Mouse (Mus musculus): ENCODE data around the gene Arhgap6. TPM values are rescaled to one million over a fixed set of nuclear protein-coding genes. Genes with fewer than 3 reads are reported as not detected.
A peak's percentile ranks its signal among the peaks of the same experiment; 100 is the strongest.
"Not testable (repeated sequence)": the region's sequence is repeated elsewhere in the genome, so short reads cannot be mapped to it uniquely, and the experiment has no call there.

Gene Arhgap6
- polyA plus RNA-seq, 1 experiment from 2014 or later = 1.1 TPM

DNA sequence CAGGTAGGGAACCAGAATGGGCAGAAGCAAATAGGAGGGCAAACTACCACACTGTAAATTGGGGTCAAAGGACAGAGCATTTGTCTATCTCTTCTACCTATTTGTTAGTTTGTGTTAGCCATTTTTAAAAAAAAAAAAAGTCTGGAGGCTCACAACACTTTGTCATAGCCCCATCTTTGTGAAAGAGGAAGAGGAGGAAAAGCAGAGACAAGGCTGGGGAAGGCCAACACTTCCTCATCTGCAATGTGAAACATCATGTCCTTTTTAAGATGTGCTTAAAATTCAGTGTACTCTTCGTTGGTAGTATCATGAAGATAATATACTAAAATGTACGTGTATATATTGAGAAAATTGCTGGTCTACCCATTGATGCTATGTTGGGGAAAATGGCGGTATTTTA lies 466.1 kb downstream of the Arhgap6 start:
- Histone ChIP-seq H3K27me3 (peaks cover 25% of the 10 kb centered on the region), H3K9ac (replicated peaks) (no peak overlapping the region), H3K4me1 (no peaks in the 10 kb centered on the region), H3K9me3 (no peaks in the 10 kb centered on the region), H3K36me3 (no peaks in the 10 kb centered on the region), H3K4me2 (replicated peaks) (no peak overlapping the region), H3K27ac (replicated peaks) (no peak overlapping the region), H3K4me3 (no peak overlapping the region)
- 76% methylated on average over 3 of the region's 3 CpGs for WGBS
- no peak for ATAC-seq (ENCODE audit: low FRiP score, low read depth)

DNA sequence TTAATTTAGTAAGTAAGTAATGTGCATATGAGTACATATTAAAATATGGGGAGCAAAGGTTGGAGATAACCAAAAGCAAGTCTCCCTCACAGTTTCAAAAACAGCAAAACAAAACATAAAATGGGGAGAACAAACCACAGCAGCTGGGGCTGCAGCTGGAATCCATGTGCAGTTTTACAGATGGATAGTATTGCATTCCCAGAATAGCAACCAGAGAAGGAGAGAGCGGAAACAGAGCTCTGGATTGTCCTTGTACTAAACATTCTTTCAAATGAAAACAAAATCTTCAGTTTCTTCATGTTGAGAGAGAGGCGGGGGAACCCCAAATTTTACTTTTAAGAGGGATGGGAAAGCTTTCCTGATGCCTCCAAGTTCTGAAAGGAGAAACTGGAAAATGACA lies 467.3 kb downstream of the Arhgap6 start:
- H3K9me3 ChIP-seq = no peaks in the 10 kb centered on the region
- no peaks in the 10 kb centered on the region for H3K4me1 ChIP-seq
- no peak for ATAC-seq (ENCODE audit: low FRiP score, low read depth)
- H3K9ac ChIP-seq (replicated peaks) = no peak overlapping the region
- H3K4me3 ChIP-seq = no peak overlapping the region
- H3K4me2 ChIP-seq (replicated peaks) = no peak overlapping the region
- peaks cover 22% of the 10 kb centered on the region for H3K27me3 ChIP-seq
- 73% methylated on average over 2 of the region's 2 CpGs for WGBS
- H3K27ac ChIP-seq (replicated peaks) = no peak overlapping the region
- no peaks in the 10 kb centered on the region for H3K36me3 ChIP-seq

DNA sequence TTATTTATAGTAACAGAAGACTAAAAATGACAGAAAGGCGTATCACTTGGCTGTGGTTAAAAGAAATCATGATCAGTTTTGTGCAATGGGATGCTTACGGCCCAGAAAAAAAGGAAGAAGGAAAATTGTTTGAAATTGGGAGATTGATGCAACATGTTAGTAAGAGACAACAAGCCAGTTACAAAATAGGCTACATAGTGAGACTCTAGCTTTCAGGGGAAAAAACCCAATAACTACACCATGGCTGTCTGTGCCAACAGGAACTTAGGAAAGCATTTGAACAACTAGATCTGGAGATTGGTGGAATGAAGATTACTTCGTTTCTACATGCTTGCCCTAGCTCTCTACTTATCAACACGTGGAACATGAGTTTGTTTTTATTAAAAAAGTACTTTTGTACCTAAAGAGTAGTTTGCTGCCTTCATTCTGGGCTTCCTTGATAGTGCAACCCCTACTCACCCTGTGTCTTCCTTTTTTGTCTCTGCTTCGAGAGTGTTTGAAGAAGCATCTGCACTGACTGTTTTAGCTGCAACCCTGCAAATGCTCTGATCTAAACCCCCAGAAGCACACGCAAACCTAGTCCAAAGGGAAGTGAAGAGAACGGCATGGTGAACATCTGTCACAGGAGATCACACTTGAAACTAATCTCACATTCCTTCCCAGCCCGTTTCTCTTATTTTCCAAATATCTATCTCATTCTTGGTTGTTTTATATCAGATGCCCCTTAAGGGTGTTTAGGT lies 468.7 kb downstream of the Arhgap6 start:
- no peaks in the 10 kb centered on the region for H3K9me3 ChIP-seq
- H3K36me3 ChIP-seq = no peaks in the 10 kb centered on the region
- 79% methylated on average over 8 of the region's 8 CpGs for WGBS
- H3K4me3 ChIP-seq = no peak overlapping the region
- no peak overlapping the region for H3K4me2 ChIP-seq (replicated peaks)
- no peak overlapping the region for H3K27ac ChIP-seq (replicated peaks)
- no peak overlapping the region for H3K9ac ChIP-seq (replicated peaks)
- H3K4me1 ChIP-seq = no peaks in the 10 kb centered on the region
- no peak for ATAC-seq (ENCODE audit: low FRiP score, low read depth)
- H3K27me3 ChIP-seq = peaks cover 22% of the 10 kb centered on the region

DNA sequence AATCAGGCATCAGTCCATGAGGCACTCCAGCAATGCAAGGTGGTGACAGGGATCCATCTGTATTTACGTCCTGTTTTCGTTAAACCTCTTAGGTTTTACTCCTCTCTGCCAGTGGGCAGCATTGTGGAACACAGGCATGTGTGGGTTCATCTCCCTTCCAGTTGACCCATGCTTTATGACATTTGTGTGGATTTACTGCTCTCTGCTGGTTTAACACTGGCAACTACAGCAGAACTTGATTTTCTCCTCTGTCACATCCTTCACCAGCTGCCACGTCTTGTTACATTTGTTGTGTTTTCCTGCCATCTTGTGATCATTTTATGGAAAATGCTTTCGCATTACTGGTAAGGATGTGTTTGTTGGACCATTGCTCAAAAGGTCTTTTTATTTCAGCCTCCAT lies 504.7 kb downstream of the Arhgap6 start:
- Histone ChIP-seq H3K4me3 (no peak overlapping the region), H3K36me3 (no peaks in the 10 kb centered on the region), H3K27ac (replicated peaks) (no peak overlapping the region), H3K9me3 (no peaks in the 10 kb centered on the region), H3K4me1 (no peaks in the 10 kb centered on the region), H3K4me2 (replicated peaks) (no peak overlapping the region), H3K9ac (replicated peaks) (no peak overlapping the region), H3K27me3 (peaks cover 5% of the 10 kb centered on the region; the same call in 1 of the 2 replicates)
- 71% methylated on average over 4 of the region's 4 CpGs for WGBS
- no peak for ATAC-seq (ENCODE audit: low FRiP score, low read depth)

DNA sequence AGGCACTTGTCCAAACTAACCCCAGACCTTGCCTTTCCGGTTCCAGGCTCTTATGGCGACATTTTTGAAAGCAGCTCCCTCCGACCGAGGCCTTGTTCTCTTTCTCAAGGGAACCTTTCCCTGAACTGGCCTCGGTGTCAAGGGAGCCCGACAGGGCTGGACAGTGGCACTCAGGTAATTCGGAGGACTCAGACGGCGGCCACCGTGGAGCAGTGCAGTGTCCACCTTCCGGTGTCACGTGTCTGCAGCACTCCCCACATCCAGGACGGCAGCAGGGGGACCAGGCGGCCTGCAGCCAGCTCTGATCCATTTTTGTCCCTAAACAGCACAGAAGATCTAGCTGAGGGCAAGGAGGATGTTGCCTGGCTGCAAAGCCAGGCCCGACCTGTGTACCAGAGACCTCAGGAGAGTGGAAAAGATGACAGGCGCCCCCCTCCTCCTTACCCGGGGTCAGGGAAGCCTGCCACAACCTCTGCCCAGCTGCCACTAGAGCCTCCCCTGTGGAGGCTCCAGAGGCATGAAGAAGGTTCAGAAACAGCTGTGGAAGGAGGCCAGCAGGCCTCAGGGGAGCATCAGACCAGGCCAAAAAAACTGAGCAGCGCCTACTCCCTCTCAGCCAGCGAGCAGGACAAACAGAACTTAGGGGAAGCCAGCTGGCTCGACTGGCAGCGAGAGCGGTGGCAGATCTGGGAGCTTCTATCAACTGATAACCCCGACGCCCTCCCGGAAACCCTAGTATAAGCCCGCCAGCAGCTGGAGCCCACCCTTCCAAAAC lies 507.6 kb downstream of the Arhgap6 start:
- no peak overlapping the region for H3K27ac ChIP-seq (replicated peaks)
- 71% methylated on average over 26 of the region's 26 CpGs for WGBS
- ATAC-seq (ENCODE audit: low FRiP score, low read depth) = no peak
- H3K4me1 ChIP-seq = no peaks in the 10 kb centered on the region
- H3K9me3 ChIP-seq = no peaks in the 10 kb centered on the region
- H3K9ac ChIP-seq (replicated peaks) = no peak overlapping the region
- H3K4me2 ChIP-seq (replicated peaks) = no peak overlapping the region
- peaks cover 7% of the 10 kb centered on the region; the same call in 1 of the 2 replicates for H3K27me3 ChIP-seq
- H3K4me3 ChIP-seq = no peak overlapping the region
- no peaks in the 10 kb centered on the region for H3K36me3 ChIP-seq

DNA sequence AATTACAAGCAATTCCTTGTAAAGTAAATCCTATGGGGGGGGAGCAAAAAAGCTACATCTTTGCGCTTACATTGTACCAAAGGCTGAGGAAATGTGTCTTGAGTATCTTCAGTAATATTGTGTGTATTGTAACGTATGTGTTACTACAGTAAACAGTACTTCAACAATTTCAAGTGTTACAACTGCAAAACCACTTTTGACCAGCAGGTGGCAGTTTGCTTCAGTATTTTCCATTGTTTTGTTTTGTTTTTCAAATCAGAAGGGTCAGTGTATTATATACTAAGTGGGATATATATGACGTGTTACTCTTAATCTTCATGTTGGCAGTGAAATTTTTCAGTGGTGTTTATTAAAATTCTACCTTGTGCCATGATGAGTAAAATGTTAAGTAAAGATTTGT lies 509.0 kb downstream of the Arhgap6 start:
- Histone ChIP-seq H3K9me3 (no peaks in the 10 kb centered on the region), H3K9ac (replicated peaks) (no peak overlapping the region), H3K27me3 (peaks cover 8% of the 10 kb centered on the region; the same call in 1 of the 2 replicates), H3K4me1 (no peaks in the 10 kb centered on the region), H3K36me3 (no peaks in the 10 kb centered on the region), H3K27ac (replicated peaks) (no peak overlapping the region), H3K4me2 (replicated peaks) (no peak overlapping the region), H3K4me3 (no peak overlapping the region)
- no peak for ATAC-seq (ENCODE audit: low FRiP score, low read depth)
- WGBS = 39% methylated on average over 3 of the region's 3 CpGs

DNA sequence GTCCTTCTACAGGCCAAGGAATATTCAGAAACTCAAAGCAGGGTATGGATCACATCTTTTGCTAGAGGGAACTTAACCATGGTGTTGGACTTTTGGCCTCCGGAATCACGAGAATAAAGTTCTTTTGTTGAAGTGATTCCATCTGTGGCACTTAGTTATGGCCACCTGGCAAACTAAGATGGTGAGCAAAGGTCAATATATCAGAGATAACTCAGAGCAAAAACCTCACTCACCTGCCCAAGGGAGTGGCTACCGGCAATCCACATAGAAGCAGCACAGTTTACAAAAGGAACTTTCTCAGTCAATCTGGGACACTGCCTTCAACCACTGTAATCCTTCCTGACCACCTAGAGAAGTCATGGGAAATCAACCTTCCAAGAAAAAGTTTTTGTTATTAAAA lies 513.7 kb downstream of the Arhgap6 start:
- H3K36me3 ChIP-seq = no peaks in the 10 kb centered on the region
- H3K27me3 ChIP-seq = 0 out of 2 replicates have a peak, but pooled peaks cover 13% of the 10 kb centered on the region
- no peak for ATAC-seq (ENCODE audit: low FRiP score, low read depth)
- H3K27ac ChIP-seq (replicated peaks) = no peak overlapping the region
- no peak overlapping the region for H3K4me3 ChIP-seq
- H3K4me1 ChIP-seq = no peaks in the 10 kb centered on the region
- 91% methylated on average over 3 of the region's 3 CpGs for WGBS
- no peaks in the 10 kb centered on the region for H3K9me3 ChIP-seq
- no peak overlapping the region for H3K4me2 ChIP-seq (replicated peaks)
- H3K9ac ChIP-seq (replicated peaks) = no peak overlapping the region

DNA sequence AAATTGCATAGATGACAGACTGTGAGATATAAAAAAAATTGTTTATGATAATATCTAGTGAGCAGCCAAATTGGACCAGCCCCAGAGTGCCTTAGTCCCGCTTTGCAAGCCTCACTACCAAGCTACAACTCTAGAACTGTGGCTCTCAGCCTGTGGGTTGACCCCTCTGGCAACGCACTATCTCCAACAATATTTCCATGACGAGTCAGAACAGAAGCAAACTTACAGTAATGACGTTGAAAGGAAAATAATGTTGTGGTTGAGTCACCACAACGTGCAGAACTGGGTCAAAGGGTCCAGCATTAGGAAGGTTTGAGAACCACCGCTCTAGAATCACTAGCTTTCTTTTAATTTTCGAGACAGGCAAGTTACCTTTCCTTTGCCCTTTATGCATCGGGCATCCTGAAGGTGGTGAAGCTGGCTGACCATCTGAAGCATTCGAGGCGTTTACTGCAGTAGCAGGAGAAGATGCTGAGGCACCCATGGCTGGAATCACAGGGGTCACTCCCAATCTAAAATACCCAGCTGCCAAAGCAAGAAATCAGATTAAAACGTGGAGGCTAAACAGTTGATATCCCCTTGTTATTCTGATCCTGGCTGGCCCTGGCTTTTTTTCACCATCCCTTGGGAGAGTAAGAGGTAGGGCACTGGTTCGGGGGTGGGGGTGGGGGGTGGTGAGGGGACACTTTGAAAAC lies 524.3 kb downstream of the Arhgap6 start:
- Histone ChIP-seq H3K9me3 (no peaks in the 10 kb centered on the region), H3K9ac (replicated peaks) (peak overlapping the region; percentile 61), H3K27me3 (peaks cover 4% of the 10 kb centered on the region), H3K4me3 (peak overlapping the region; percentile 64), H3K4me1 (0 out of 2 replicates have a peak, but pooled peaks cover 6% of the 10 kb centered on the region), H3K36me3 (no peaks in the 10 kb centered on the region), H3K27ac (replicated peaks) (no peak overlapping the region), H3K4me2 (replicated peaks) (peak overlapping the region; percentile 52)
- WGBS = 65% methylated on average over 12 of the region's 12 CpGs
- ATAC-seq (ENCODE audit: low FRiP score, low read depth) = no peak

DNA sequence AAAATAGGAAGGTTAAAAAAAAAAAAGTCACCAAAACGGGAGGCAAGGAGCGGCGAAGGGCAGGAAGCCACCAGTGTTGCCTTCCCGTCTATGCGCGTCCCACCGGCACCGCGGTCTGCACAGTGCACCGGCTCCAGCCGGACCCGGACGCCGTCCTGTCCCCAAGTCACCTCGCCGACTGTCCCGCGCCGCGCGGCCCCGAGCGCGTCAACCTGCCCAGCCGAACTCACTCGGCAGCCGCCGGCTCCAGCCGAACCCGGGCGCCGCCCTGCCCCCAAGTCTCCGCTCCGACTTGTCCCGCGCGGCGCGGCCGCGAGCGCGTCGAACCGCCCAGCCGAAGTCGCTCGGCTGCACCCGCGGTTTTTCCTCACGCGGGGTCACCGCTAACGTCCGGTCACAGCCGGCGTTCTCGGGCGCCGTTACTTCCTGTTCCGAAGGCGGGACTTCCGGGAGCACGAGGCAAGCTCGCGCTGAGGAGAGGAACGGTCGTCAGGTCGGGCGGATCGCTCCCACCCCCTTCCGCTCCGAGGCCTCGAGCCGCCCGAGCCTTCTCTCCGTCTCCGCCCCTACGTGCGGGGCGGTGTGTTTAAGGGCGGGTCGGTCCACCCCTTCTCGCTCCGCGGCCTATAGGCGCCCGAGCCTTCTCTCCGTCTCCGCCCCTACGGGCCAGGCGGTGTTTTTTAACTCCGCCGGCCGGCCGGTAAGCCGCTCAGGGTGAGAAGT lies 525.2 kb downstream of the Arhgap6 start, which contains the start of gene Hccs:
Gene Hccs, minus strand, starts transcription at position 428 of the 723 bp plus-strand sequence.
- Histone ChIP-seq H3K36me3 (no peaks in the 10 kb centered on the region), H3K9me3 (no peaks in the 10 kb centered on the region), H3K4me2 (replicated peaks) (peak within 1 kb of the TSS; percentile 52), H3K9ac (replicated peaks) (peak within 1 kb of the TSS; percentile 61), H3K27me3 (peaks cover 4% of the 10 kb centered on the region), H3K4me3 (peak within 1 kb of the TSS; percentile 64), H3K27ac (replicated peaks) (peak within 1 kb of the TSS; percentile 86), H3K4me1 (0 out of 2 replicates have a peak, but pooled peaks cover 6% of the 10 kb centered on the region)
- ATAC-seq (ENCODE audit: low FRiP score, low read depth) = peak; percentile 100
- 33% methylated on average over 95 of the region's 97 CpGs for WGBS

DNA sequence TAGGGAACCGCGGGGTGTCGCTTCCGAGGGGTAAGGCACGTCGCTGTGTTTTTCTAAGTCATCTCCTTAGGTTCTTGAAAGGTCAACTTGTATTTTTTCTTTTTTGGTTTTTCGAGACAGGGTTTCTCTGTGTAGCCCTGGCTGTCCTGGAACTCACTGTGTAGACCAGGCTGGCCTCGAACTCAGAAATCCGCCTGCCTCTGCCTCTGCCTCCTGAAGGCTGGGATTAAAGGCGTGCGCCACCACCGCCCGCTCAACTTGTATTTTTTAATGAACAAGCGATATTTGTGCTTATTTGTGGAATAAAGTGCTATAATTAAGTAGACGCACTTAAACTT lies 525.7 kb downstream of the Arhgap6 start:
- Histone ChIP-seq H3K27ac (replicated peaks) (peak overlapping the region; percentile 86; the same call in 1 of the 2 replicates), H3K9ac (replicated peaks) (peak overlapping the region; percentile 34; the same call in 1 of the 2 replicates)

DNA sequence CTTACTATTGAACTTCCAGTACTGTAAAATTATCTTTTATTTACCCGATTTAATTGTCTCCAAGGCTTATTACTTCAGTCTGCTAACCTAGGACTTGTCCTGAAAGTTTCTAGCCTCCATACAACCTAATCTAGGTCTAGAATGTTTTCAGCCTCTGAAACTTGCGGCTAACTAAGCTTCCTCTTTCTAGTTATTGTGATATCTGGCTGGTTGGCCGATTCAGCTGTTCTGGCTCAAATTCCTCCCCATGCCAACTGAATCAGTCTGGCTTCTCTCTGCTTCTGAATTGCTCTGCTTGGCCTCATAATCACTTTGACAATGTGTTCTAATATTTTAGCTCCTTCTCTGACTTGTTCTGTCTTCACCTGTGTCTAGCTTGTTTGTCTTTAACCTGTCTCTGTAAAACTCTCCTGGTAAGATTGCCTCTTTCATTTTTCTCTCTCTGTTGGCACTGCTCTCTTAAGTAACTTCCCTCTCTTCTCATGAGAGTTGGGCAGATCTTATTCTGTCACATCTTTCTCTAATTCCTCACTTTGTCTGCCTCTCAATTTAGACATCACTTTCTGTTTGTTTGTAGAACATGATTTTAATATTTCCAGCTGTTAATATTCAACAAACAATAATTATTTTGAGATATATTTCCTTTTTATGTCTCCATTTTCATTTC lies 531.2 kb downstream of the Arhgap6 start:
- Histone ChIP-seq H3K9me3 (no peaks in the 10 kb centered on the region), H3K36me3 (no peaks in the 10 kb centered on the region), H3K4me3 (no peak overlapping the region), H3K4me2 (replicated peaks) (no peak overlapping the region), H3K9ac (replicated peaks) (no peak overlapping the region), H3K27ac (replicated peaks) (no peak overlapping the region), H3K4me1 (no peaks in the 10 kb centered on the region), H3K27me3 (0 out of 2 replicates have a peak, but pooled peaks cover 6% of the 10 kb centered on the region)
- WGBS = 80% methylated on average over 3 of the region's 3 CpGs
- ATAC-seq (ENCODE audit: low FRiP score, low read depth) = no peak

More for the DNA sequence above, 525.7 kb downstream of the Arhgap6 start:
- not testable (repeated sequence) for ATAC-seq (ENCODE audit: low FRiP score, low read depth); H3K27me3 ChIP-seq; H3K9me3 ChIP-seq; H3K36me3 ChIP-seq; H3K4me1 ChIP-seq
- Histone ChIP-seq H3K4me3 (peak overlapping the region; percentile 64), H3K4me2 (replicated peaks) (peak overlapping the region; percentile 52)
- WGBS = 38% methylated on average over 15 of the region's 15 CpGs
